Mouse (Mus musculus): ENCODE results near the gene Lrrc36.

DNA sequence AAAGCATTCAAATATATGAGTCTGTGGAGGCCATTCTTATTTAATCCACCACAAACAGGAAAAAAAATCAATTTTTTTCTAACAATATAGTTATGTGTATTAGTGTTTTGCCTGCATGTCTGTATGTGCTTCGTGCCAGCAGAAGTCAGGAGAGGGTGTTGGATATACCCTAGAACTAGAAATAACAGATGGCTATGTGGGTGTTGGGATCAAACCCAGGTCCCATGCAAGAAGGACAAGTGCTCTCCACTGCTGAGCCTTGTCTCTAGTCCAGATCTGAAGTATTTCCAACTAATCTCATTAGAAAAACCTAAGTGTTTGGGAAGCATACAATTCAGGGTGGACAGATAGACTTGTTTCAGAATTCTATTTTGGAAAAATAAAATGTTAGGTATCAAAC, 8.6 kb downstream of the Lrrc36 start:
- no peak for TF ChIP-seq CTCF (IDR thresholded peaks at IDR 0.05; ENCODE audit: borderline replicate concordance, insufficient read depth, low read length)
- TF ChIP-seq POLR2A (IDR thresholded peaks at IDR 0.05; ENCODE audit: low read depth, low read length), result no peak
